Mouse (Mus musculus): Measurements from ENCODE around the gene Prss23.

Prss23 gene

DNA sequence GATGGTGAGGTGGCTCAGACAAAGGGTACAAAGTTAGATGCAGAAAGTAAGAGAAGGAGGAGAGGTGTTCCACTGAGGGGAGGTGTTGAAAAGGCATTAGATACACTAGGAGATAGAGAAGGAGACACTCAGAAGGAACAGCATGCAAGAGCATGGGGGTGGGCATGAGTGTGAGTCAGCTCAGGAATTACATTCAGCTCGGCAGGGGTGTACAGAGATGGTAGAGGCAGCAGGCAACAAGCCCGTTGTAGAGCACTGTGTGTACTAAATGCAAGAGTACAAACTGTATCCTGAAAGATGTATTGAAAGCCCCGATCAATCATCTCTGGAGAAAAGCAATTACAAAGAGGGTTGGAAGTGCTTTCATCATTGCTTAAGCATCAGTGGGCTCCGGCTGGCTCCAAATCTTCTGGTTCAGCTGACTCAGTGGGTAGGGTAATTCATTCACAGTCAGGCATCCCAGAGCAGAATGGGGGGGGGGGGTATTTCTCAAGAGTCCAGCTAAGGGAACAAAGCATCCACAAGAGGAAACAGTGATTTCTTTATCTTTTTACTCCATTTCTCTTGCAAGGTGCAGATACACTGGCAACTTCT lies 15.0 kb downstream of the Prss23 start:
- DNase-seq (ENCODE audit: inconsistent age in 2 of 2, low spot score in 1 of 2): no peak

DNA sequence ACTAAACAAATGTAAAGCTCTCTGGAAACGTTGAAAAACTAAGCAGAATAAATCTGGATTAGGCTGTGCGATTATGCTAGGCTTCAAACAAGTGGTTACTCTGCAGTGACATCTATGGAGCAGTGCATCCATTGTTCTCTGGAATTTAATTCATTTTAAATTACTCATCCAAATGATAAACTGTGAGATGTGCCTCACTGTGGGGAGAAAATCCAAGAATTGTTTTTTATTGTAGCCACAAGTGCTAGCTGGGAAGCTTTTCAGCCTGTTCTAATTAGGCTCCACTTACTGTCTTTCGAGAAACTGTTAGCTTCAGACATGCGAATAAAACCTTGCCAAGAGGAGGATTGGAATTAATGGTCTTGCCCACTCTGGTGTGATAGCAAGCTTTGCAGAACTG lies 18.3 kb downstream of the Prss23 start:
- DNase-seq (ENCODE audit: inconsistent age in 2 of 2, low spot score in 1 of 2): no peak

DNA sequence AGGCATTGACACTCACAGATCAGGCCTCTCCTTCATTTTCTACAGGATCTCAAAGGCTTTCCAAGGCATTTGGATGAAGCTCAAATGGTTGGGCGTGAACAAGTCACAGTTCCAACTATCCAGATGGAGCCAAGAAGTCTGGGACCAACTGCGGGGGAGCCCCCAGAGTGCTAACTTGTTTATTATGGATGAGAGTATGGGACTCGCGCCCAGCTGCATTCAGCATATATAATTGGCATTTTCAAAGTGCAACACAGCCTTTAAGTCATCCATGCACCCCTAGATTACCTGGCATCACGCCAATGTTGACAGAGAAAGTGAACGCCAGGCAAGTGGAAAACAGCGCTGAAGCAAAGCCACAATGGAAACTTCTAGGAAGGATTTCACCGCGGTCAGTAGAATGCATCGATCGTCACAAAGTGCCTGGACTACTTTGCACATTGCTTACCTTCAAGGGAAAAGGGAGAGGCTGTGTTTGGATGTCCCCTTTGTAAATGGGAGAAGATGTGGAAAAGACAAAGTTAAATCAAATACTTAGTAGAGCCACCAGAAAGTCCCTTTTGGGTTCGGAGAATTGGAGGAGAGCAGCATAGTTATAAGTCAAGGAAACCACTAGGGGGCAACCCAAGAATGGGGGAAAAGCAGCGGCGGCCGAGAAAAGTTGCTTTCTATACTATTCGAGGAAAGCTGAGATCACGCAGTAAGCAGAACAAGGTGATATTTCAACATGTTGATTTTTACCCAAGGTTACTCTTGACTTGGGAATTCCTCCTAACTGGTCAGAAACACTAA lies 27.3 kb downstream of the Prss23 start:
- peak; percentile 68 to 93 for DNase-seq (ENCODE audit: inconsistent age in 2 of 2, low spot score in 1 of 2)

DNA sequence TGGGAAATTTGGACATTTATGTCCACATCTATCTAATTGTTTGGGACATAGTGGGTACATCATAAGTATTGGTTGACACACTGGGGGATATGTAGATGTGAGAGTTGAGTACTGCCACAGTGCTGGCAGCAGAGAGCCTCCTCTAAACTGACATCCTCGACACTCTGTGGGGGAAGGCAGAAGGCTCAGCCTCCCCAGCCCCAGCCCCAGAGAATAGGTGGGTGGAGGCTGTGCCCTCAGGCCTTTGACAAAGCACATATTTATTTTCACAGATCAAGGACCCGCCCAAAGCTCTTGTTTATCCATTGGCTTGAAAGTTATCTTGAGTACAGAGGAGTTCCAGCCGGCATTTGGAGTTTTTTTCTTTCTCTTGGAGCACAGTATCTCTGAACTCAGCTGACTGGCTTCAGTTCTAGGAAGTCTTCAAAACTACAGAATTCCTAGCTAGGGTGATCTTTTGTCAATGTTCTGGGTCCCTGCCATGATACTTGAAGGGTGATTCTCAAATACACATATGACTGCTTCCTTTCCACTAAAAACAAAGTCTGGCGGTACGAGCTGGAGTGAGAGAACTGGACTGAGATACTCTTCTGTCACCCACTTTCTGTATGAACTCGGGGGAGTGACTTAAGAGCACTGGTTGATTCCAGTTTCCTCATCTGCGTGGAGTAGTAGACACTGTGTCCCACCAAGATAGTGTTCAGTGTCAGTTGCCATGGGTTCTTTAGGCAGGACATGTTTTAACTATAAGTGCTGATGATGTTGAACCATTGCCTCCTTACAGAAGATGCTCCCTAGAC lies 43.0 kb downstream of the Prss23 start:
- no peak for DNase-seq (ENCODE audit: inconsistent age in 2 of 2, low spot score in 1 of 2)

DNA sequence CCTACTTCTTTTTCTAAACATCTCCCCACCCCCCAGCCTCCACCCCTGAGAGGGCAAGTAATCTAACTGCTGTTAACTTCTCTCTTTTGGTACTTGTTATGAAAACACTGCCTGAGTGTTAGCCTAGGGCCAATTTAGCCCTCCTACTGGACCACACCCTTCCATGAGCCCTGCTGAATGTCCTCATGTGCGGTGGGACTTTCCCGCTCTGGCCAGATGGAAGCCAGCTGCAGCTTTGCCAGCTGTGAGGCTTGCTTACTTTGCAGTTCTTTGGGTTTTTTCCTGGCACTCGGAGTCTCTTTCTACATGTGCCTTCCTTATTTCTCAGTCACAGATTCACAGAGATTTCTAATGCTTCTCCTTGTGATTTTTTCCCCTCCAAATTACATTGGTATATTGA lies 45.3 kb downstream of the Prss23 start:
- DNase-seq (ENCODE audit: inconsistent age in 2 of 2, low spot score in 1 of 2): no peak

DNA sequence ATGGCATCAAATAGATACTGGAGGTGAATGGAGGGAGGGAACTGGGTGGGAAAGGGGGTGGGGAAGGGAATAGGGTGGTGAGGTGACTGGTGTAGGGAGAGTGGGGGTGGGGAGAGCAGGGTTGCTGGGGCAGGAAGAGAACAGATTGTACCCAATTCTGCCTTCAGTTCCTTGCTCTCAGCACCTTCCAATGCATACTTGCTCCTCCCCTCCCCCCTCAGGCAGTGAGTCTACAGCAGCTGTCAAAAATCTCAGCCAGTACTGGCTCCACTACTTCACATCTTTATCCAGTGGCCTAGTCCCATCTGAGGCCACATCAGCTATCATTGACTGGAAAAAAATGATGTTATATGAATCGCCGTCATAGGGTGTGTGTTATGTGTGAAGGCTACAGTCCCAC lies 48.5 kb downstream of the Prss23 start:
- DNase-seq (ENCODE audit: inconsistent age in 2 of 2, low spot score in 1 of 2): no peak

DNA sequence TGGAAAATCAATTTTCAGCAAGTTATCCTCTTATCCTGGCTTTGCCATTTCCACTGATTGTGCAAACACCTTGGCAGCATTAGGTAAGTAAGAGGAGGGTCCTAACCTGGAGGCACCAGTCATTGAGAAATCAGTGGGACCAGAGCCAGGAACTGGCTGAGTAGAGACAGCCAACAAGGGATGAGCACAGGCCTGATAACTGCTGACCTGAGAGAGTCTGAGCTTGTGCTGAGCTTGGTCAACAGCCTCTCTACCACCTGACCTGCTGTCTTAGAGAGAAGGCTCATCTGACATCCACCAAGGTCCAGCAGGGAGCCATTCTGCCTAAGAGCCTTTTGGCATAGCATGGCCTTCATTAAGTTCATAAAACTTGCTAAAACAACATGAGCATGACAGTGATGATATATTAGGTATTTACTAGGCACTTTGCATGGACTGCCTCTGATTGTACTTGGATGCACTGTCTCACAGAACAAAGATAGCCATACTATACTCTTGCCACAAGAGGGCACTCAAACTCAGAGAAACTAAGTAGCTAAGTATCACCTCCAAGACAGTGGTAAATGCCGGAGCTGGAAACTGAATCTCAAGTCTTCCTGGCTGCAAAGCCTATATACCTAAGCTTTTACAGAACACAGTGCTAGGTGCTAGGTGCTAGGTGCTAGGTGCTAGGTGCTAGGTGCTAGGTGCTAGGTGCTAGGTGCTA lies 49.5 kb downstream of the Prss23 start:
- DNase-seq (ENCODE audit: inconsistent age in 2 of 2, low spot score in 1 of 2): peak; percentile 8 to 75

DNA sequence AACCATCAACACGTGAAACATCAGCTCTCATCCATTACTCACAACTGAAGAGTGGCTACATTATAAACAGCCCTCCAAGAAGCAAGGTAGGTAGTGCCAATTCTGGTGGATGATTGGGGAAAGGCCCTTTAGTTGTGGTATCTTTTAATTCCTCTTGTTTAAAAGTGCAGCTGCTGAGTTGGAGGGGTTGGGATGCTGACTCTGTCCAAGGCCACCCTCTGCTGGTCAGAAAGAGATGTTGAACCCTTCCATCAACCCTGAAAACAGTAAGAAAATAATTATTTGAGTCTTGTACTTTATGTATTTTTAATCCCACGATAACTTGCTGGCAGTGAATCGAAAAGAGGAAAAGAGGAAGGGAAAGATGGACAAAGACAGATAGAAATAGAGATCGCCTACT lies 53.5 kb downstream of the Prss23 start:
- peak in 1 of 2 experiments; percentile 24 for DNase-seq (ENCODE audit: inconsistent age in 2 of 2, low spot score in 1 of 2)

DNA sequence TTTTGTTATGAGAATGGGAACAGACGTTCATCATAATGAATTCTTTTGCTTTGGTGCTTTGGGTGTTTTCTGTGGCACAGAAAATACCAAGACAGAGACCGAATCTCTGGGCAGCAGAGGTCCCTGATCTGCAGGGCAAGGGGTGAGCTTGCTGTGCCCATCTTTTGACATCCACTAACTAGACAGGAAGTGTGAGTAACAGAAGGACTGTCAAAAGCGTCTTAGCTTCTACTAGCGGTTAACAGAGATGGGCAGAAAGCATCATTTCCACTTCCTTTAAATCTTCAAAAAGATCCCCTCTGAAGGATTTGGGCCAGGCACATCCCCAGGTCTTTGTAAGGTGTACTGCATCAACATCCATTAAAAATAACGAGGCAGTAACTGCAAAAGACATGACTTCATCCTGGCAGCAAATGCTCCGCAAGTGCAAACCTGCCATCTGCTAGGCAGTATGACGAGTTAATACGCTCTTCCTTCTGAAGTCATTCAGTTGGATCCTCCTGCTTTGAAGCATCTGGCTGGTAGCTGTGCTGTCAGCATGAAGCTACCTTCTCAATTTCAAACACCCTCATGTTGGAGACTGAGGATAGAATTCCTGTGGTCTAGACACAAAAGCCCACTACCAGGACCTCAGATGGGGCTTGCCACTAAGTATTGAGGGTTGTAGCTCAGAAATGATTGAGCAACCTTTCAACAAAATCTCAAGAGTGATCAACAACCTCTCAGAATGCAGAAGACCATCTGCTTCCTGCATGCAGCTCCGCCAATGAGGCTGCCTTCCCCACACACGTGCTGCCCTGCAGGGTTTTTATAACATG lies 63.0 kb downstream of the Prss23 start:
- DNase-seq (ENCODE audit: inconsistent age in 2 of 2, low spot score in 1 of 2): no peak

DNA sequence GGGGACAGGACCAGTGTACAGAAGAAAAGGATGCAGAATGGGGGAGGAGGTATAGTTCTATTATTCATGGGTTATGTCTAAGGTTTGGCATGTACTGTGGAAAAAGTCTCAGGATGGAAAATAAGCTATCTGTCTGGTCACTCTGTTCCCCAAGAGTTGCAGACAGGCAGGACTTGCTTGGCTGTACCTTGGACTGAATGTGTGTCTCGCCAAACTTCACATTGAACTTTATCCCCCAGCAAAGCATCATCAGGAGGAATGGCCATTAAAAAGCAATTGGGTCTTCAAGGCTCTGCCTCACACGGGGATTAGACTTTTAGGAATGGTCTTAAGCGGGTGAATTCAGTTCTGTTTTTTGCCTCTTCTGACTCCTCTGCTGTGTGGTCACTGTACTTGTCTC lies 63.7 kb downstream of the Prss23 start:
- no peak for DNase-seq (ENCODE audit: inconsistent age in 2 of 2, low spot score in 1 of 2)

DNA sequence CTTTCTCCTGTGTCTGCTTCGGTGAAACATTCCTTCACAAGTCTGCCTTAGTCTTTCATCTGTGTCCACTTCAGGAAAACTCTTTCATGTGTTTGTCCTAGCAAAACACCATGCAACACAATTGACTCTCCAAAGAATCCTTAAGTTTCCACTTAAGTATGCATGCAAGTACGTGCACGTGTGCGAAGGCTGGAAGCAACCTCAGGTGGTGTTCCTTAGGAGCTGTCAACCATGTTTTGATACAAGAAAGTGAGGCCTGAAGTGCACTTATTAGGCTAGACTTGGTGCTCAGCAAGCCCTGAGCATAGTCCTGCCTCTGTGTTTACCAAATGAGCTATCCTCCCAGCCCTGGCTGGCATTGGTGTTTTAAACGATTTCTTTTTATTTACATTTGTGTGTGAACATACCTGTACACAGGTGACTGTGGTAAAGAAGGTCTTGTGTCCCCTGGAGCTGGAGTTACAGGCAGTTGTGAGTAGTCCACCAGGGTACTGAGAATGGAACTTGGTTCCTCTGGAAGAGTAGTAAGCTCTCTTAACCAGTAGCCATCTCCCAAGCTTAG lies 64.3 kb downstream of the Prss23 start:
- DNase-seq (ENCODE audit: inconsistent age in 2 of 2, low spot score in 1 of 2): no peak

DNA sequence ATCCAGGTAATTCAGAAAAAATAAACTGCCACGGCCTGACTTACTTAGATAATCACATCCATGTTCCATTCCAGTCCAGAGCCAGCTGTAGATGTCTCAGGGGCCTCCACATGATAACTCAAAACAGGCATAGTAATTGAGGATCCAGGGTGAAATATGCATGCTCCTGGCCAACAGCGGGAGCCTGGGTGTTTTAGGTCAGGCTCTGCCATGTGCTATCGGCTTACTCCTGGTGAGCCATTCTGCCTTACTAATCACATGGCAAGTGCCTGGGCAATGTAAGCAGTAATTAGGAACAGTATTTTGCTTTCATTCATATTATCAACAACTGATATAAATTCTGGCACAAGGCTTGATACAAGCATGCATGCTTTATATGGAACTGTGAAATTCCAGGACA lies 65.6 kb downstream of the Prss23 start:
- DNase-seq (ENCODE audit: inconsistent age in 2 of 2, low spot score in 1 of 2): no peak

DNA sequence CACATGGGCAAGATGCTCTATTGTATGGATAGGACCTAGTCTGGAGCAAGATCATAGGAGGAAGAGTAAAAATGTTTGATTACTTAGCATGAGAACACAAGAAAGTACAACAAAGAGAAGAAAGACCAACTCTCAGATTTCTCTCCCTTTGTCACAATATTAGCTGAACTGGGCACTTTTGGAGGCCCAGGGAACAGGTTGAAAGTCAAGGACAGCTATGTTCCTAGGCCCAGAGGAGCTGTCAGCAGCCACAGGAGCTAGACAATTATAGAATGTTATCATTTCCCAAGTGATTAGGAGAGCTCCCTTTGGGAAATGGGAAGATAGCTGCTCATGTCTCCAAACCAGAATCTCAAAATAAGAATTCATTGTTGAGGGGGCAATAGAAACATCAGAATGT lies 66.1 kb downstream of the Prss23 start:
- no peak for DNase-seq (ENCODE audit: inconsistent age in 2 of 2, low spot score in 1 of 2)

DNA sequence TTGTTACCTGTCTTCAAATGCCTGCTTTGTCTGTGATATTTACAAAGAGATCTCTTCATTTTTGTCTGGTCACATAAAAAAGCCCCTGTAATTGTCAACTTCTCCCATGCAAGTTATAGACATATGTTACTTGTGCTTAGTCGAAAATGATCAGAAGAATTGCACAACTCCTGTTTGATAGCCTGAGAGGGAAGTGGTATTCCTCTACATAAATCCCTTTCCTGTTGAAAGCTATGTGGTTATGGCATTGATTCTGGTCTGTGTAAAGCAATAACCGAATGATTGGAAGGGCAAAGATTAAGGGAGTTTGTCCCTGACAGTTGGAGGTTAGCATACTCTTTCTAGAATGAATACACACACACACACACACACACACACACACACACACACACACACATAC lies 67.3 kb downstream of the Prss23 start:
- DNase-seq (ENCODE audit: inconsistent age in 2 of 2, low spot score in 1 of 2): no peak
